Mouse (Mus musculus): Measurements from ENCODE around the gene Fdx1. TPM values are rescaled to one million over a fixed set of nuclear protein-coding genes. Genes with fewer than 3 reads are reported as not detected.
A peak's percentile ranks its signal among the peaks of the same experiment; 100 is the strongest.

Fdx1 gene
- 78.0 and 89.6 TPM in 2 replicates for polyA plus RNA-seq (2015; fragmentation: Nextera tagmentation; extraction: Ambion mirVana)

- H3K36me3 ChIP-seq: no peaks in the 10 kb centered on the region
- H3K9ac ChIP-seq: peak within 1 kb of the TSS; percentile 86
- ATAC-seq: peak; percentile 96
- H3K4me2 ChIP-seq (replicated peaks): peak within 1 kb of the TSS; percentile 74
- WGBS: under 1% methylated on average over 81 of the region's 81 CpGs
- H3K27me3 ChIP-seq (replicated peaks): no peaks in the 10 kb centered on the region
- H3K4me1 ChIP-seq (replicated peaks): peaks cover 6% of the 10 kb centered on the region; the same call in 1 of the 2 replicates
- H3K9me3 ChIP-seq: no peaks in the 10 kb centered on the region
- H3K27ac ChIP-seq: peak within 1 kb of the TSS; percentile 81
- peak within 1 kb of the TSS; percentile 93 for H3K4me3 ChIP-seq (replicated peaks)
Measured at GRCm38 (mm10) chr9:51962975-51963701, at the start of gene Fdx1. Gene Fdx1, minus strand, starts transcription at chr9:51963556.

GRCm38 (mm10) chr9:52012781-52013436 is 49.6 kb upstream of the Fdx1 start:
- H3K9me3 ChIP-seq: no peaks in the 10 kb centered on the region
- no peak overlapping the region for H3K4me3 ChIP-seq (replicated peaks)
- WGBS: 76% methylated on average over 5 of the region's 5 CpGs
- no peaks in the 10 kb centered on the region for H3K4me1 ChIP-seq (replicated peaks)
- no peaks in the 10 kb centered on the region for H3K36me3 ChIP-seq
- no peak for ATAC-seq
- no peak overlapping the region for H3K9ac ChIP-seq
- no peak overlapping the region for H3K4me2 ChIP-seq (replicated peaks)
- 0 out of 2 replicates have a peak, but pooled peaks cover 2% of the 10 kb centered on the region for H3K27me3 ChIP-seq (replicated peaks)
- no peak overlapping the region for H3K27ac ChIP-seq

- H3K4me2 ChIP-seq (replicated peaks): no peak overlapping the region
- H3K36me3 ChIP-seq: no peaks in the 10 kb centered on the region
- H3K9me3 ChIP-seq: no peaks in the 10 kb centered on the region
- no peak overlapping the region for H3K4me3 ChIP-seq (replicated peaks)
- no peak overlapping the region for H3K27ac ChIP-seq
- no peak overlapping the region for H3K9ac ChIP-seq
- H3K27me3 ChIP-seq (replicated peaks): 0 out of 2 replicates have a peak, but pooled peaks cover 2% of the 10 kb centered on the region
- no peaks in the 10 kb centered on the region for H3K4me1 ChIP-seq (replicated peaks)
- 95% methylated on average over 1 of the region's 1 CpGs for WGBS
- ATAC-seq: no peak
Measured at GRCm38 (mm10) chr9:52012311-52012710, 49.0 kb upstream of the Fdx1 start.

DNA sequence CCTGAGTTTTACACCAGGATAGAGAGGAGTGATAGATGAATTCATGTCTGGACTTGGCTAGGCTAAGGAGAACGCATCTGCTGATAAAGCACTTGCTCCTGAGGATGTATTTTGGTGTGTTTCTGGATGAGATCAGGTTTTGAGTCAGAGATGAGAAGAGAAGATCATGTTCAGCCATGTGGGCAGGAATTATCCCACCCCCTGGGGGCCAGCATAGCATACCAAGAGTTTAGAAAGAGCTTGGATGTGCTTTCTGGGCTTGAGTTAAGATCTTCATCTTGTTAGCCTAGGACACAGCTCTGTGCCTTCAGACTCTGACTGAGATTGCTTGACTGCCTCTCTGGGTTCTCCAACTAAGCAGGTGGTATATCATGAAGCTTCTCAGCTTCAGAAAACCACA is 45.2 kb upstream of the Fdx1 start:
- Histone ChIP-seq H3K27ac (no peak overlapping the region), H3K4me2 (replicated peaks) (no peak overlapping the region), H3K9me3 (no peaks in the 10 kb centered on the region), H3K36me3 (no peaks in the 10 kb centered on the region), H3K4me1 (replicated peaks) (no peaks in the 10 kb centered on the region), H3K4me3 (replicated peaks) (no peak overlapping the region), H3K9ac (no peak overlapping the region), H3K27me3 (replicated peaks) (0 out of 2 replicates have a peak, but pooled peaks cover 3% of the 10 kb centered on the region)
- WGBS: 78% methylated on average over 1 of the region's 1 CpGs
- ATAC-seq: no peak

DNA sequence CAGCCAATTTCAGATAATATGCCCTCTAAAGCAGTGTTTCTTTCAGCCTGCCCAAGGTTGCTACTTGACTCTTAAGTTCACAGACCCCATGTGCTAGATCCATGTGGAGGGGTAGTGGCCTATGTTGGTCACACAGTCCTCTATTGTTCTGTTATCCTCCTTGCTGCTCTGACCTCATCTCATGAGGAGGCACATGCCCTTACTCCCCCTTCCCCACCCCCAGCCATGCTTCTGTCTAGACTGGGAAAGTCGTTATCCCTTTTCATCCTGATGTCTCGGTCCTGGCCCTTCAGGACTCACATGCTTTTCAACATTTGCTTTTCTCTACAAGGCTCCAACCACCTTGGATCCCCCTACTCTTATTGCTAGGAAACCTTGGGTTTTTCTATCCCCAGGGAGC is 44.0 kb upstream of the Fdx1 start:
- H3K9ac ChIP-seq: no peak overlapping the region
- ATAC-seq: no peak
- 0 out of 2 replicates have a peak, but pooled peaks cover 3% of the 10 kb centered on the region for H3K27me3 ChIP-seq (replicated peaks)
- no peaks in the 10 kb centered on the region for H3K4me1 ChIP-seq (replicated peaks)
- no peak overlapping the region for H3K27ac ChIP-seq
- H3K9me3 ChIP-seq: no peaks in the 10 kb centered on the region
- H3K4me2 ChIP-seq (replicated peaks): no peak overlapping the region
- 62% methylated on average over 2 of the region's 2 CpGs for WGBS
- H3K36me3 ChIP-seq: no peaks in the 10 kb centered on the region
- H3K4me3 ChIP-seq (replicated peaks): no peak overlapping the region

- H3K4me2 ChIP-seq (replicated peaks): no peak overlapping the region
- H3K27ac ChIP-seq: no peak overlapping the region
- 0 out of 2 replicates have a peak, but pooled peaks cover 3% of the 10 kb centered on the region for H3K27me3 ChIP-seq (replicated peaks)
- no peak for ATAC-seq
- WGBS: 15% methylated on average over 4 of the region's 4 CpGs
- no peaks in the 10 kb centered on the region for H3K36me3 ChIP-seq
- H3K9me3 ChIP-seq: no peaks in the 10 kb centered on the region
- no peak overlapping the region for H3K9ac ChIP-seq
- no peak overlapping the region for H3K4me3 ChIP-seq (replicated peaks)
- H3K4me1 ChIP-seq (replicated peaks): no peaks in the 10 kb centered on the region
Measured at GRCm38 (mm10) chr9:52003501-52003900, 40.1 kb upstream of the Fdx1 start.

DNA sequence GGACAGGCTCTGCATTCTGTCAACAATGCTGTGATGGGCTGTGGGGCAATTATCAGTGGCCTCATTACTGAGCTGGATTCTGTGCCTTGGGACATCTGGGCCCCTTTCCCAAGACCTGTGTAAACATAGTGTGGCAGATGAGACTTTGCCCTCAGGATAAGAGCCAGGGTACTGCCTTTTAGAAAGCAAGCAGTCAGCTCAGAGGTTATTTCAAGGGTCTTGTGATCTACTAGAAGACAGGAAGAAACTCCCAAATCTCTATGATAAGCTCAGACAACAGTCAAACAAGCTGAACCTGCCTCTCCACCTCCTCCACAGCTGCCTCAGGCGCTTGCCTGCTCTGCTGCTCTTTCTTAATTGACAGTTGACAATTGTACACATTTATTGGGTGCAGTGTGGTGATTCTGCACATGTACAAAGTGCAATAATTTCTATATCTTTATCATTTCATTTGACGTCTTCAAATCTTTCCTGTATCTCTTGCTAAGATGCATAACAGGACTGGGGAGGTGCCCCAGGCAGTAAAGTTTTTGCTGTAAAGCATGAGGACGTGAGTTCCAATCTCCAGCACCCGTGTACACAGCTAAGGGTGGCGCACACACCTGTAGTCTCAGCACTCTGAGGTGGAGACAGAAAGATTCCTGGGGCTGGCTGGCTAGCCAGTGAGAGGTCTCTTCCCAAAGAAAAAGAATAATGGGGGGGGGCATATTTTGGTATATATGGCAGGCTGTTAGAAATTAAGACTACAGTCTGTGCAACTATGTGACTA is 32.2 kb upstream of the Fdx1 start:
- H3K4me1 ChIP-seq (replicated peaks): no peaks in the 10 kb centered on the region
- WGBS: 46% methylated on average over 5 of the region's 5 CpGs
- no peak overlapping the region for H3K4me3 ChIP-seq (replicated peaks)
- H3K4me2 ChIP-seq (replicated peaks): 0 out of 2 replicates have a peak overlapping the region, but pooled peaks have one; percentile 22
- peak; percentile 98 for ATAC-seq
- no peak overlapping the region for H3K27ac ChIP-seq
- H3K27me3 ChIP-seq (replicated peaks): no peaks in the 10 kb centered on the region
- H3K36me3 ChIP-seq: no peaks in the 10 kb centered on the region
- H3K9ac ChIP-seq: no peak overlapping the region
- H3K9me3 ChIP-seq: no peaks in the 10 kb centered on the region

GRCm38 (mm10) chr9:51994636-51995260 is 31.4 kb upstream of the Fdx1 start:
- ATAC-seq: peak; percentile 51
- 60% methylated on average over 5 of the region's 5 CpGs for WGBS
- Histone ChIP-seq H3K36me3 (no peaks in the 10 kb centered on the region), H3K4me1 (replicated peaks) (no peaks in the 10 kb centered on the region), H3K27me3 (replicated peaks) (no peaks in the 10 kb centered on the region), H3K9me3 (no peaks in the 10 kb centered on the region), H3K27ac (no peak overlapping the region), H3K4me3 (replicated peaks) (no peak overlapping the region), H3K4me2 (replicated peaks) (0 out of 2 replicates have a peak overlapping the region, but pooled peaks have one; percentile 22), H3K9ac (no peak overlapping the region)

DNA sequence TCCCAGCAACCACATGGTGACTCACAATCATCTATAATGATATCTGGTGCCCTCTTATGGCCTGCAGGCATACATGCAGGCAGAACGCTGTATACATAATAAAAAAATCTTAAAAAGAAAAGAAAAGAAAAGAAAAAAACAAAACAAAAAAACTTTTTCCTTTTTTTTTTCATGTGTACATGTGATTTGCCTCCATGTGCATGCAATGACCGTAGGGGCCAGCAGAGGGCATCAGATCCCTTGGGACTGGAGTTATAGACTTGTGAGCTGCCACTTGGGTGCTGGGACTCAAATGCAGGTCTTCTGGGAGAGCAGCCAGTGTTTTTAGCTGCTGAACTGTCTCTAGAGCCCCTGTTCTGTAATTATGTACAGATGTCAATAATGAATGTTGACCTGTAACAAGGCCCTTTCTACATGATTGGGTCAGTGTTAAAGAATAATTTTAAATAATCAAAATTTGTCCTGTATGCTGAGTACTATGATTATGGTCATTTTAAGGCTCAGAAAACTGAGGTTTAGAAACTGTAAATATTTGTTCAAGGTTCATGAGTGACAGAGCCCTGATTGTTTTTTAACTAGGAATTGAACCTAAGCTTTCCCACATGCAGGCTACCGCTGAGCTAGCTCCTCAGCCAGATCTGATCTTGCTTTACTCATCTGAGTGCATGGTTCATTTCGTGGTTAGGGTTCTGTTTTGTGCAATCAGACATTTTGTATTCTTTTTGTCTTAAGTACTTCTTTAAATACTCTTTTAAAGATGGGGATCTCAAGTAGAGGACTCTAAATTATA is 30.3 kb upstream of the Fdx1 start:
- no peaks in the 10 kb centered on the region for H3K4me1 ChIP-seq (replicated peaks)
- 75% methylated on average over 4 of the region's 4 CpGs for WGBS
- H3K4me3 ChIP-seq (replicated peaks): no peak overlapping the region
- no peak overlapping the region for H3K27ac ChIP-seq
- H3K4me2 ChIP-seq (replicated peaks): no peak overlapping the region
- H3K9ac ChIP-seq: no peak overlapping the region
- no peaks in the 10 kb centered on the region for H3K9me3 ChIP-seq
- no peak for ATAC-seq
- no peaks in the 10 kb centered on the region for H3K36me3 ChIP-seq
- H3K27me3 ChIP-seq (replicated peaks): no peaks in the 10 kb centered on the region

DNA sequence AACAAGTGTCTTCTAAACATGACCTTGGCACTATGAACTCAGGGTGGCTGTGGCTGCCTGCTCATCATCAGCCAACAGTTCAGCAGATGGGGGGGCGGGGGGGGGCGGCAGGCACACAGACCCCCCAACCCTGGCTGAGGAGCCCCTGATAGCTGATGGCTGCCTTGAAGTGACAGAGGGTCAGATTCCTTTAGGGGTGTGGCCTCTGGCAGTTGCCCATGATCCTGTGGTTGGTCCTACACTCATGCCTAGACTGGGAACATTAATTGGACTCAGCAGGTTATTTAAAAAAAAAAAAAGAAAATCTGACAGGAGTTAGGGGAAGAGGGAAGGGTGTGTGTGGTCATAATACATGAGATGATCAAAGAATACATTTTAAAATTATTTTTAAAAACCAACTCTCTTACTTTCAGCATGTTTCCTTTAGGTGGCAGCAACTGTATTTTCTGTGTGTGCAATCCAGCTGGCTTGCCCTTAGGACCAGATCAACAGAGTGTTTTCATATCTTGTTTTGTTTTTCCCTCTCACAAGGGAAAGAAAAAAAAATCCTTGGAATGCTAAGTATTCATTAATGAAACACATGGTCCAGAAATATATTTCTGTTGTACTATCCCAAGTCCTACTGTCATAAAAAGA is 28.0 kb upstream of the Fdx1 start:
- no peaks in the 10 kb centered on the region for H3K27me3 ChIP-seq (replicated peaks)
- no peak overlapping the region for H3K9ac ChIP-seq
- H3K4me2 ChIP-seq (replicated peaks): no peak overlapping the region
- H3K27ac ChIP-seq: no peak overlapping the region
- WGBS: 10% methylated on average over 2 of the region's 2 CpGs
- no peaks in the 10 kb centered on the region for H3K4me1 ChIP-seq (replicated peaks)
- H3K4me3 ChIP-seq (replicated peaks): no peak overlapping the region
- H3K36me3 ChIP-seq: no peaks in the 10 kb centered on the region
- no peak for ATAC-seq
- H3K9me3 ChIP-seq: no peaks in the 10 kb centered on the region

DNA sequence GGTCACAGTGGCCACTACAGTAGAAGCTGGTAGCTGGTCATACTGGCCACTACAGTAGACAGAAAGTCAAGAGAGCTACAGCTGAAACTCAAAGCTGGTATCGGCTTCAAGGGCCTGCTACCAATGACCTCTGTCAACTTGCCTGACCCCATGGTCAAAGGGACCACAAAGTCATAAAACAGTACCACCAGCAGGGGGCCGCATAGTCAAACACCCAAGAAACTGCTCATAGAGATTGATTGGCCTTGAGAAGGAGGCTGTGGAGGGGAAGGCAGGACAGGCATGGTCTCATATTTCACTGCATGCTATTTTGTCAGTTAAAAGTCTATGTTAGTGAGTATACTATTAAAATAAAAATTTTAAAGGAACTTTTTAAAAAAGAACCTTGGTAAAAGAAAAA is 27.5 kb upstream of the Fdx1 start:
- Histone ChIP-seq H3K4me1 (replicated peaks) (no peaks in the 10 kb centered on the region), H3K27me3 (replicated peaks) (no peaks in the 10 kb centered on the region), H3K9ac (no peak overlapping the region), H3K4me2 (replicated peaks) (no peak overlapping the region), H3K27ac (no peak overlapping the region), H3K9me3 (no peaks in the 10 kb centered on the region), H3K4me3 (replicated peaks) (no peak overlapping the region), H3K36me3 (no peaks in the 10 kb centered on the region)
- WGBS: 27% methylated on average over 2 of the region's 2 CpGs
- no peak for ATAC-seq
